ENCODE assay signal across 12 mouse cellular contexts in genomic region chr2:78961023-78961422, GRCm38 (mm10).
DNase-seq lines count a peak whose midpoint lies in the region; ATAC-seq lines count a peak whose summit lies in the region.
"Had no signal": no experiment of that assay in that cellular context is flagged by ENCODE, and none has a peak within 500 bp of the region (broad histone marks: within the 10 kb centered on the region; RNA-seq: fewer than 3 reads in every experiment).

No protein-coding gene starts in this region.

- H3K27ac ChIP-seq in hindbrain, embryonic 16.5 days (ENCODE audit: low read depth, low read length) = no peak overlapping the region
- H3K27ac ChIP-seq in hindbrain, embryonic 13.5 days = no peak overlapping the region
- H3K27ac ChIP-seq in forebrain, embryonic 16.5 days (ENCODE audit: low read length) = no peak overlapping the region
- H3K27ac ChIP-seq: heart, adult 2 months had no signal

- WGBS in hindbrain, embryonic 16.5 days = 31% methylated on average over 7 of the region's 7 CpGs
- 52% methylated on average over 7 of the region's 7 CpGs for WGBS in hindbrain, embryonic 13.5 days
- 21% methylated on average over 7 of the region's 7 CpGs for WGBS in forebrain, embryonic 16.5 days

- H3K27me3 ChIP-seq in hindbrain, embryonic 16.5 days (replicated peaks; ENCODE audit: control insufficient read depth, insufficient read depth, low read length) = no peaks in the 10 kb centered on the region
- H3K27me3 ChIP-seq in hindbrain, embryonic 13.5 days = 0 out of 2 replicates have a peak, but pooled peaks cover 3% of the 10 kb centered on the region
- H3K27me3 ChIP-seq in forebrain, embryonic 16.5 days (replicated peaks; ENCODE audit: control insufficient read depth, insufficient read depth, low read length) = no peaks in the 10 kb centered on the region

- no peaks in the 10 kb centered on the region for H3K36me3 ChIP-seq in hindbrain, embryonic 16.5 days (ENCODE audit: control insufficient read depth, insufficient read depth, low read length)
- H3K36me3 ChIP-seq in hindbrain, embryonic 13.5 days = no peaks in the 10 kb centered on the region
- H3K36me3 ChIP-seq in forebrain, embryonic 16.5 days (ENCODE audit: control insufficient read depth, insufficient read depth) = no peaks in the 10 kb centered on the region

- no peaks in the 10 kb centered on the region for H3K9me3 ChIP-seq in hindbrain, embryonic 16.5 days (ENCODE audit: control insufficient read depth, low read length)
- H3K9me3 ChIP-seq in hindbrain, embryonic 13.5 days = no peaks in the 10 kb centered on the region
- no peaks in the 10 kb centered on the region for H3K9me3 ChIP-seq in forebrain, embryonic 16.5 days (ENCODE audit: control insufficient read depth, low read length)

- H3K9ac ChIP-seq in hindbrain, embryonic 16.5 days (ENCODE audit: low read depth, low read length) = no peak overlapping the region
- H3K9ac ChIP-seq in hindbrain, embryonic 13.5 days = no peak overlapping the region
- no peak overlapping the region for H3K9ac ChIP-seq in forebrain, embryonic 16.5 days (replicated peaks; ENCODE audit: low read depth, low read length)
- H3K9ac ChIP-seq: lung, embryonic 14.5 days had no signal

- peak; percentile 9 for DNase-seq in cerebellum, adult 9-11 months
- no peak for DNase-seq in c-Kit-positive CD71-positive TER-119-positive erythroid progenitor cells, embryonic 14.5 days (ENCODE audit: low spot score)
- no peak for DNase-seq in kidney, postnatal 4 days
- DNase-seq: heart, adult 2 months had no signal

- H3K4me2 ChIP-seq in hindbrain, embryonic 16.5 days (ENCODE audit: low read length) = no peak overlapping the region
- no peak overlapping the region for H3K4me2 ChIP-seq in hindbrain, embryonic 13.5 days
- H3K4me2 ChIP-seq in forebrain, embryonic 16.5 days (ENCODE audit: low read length) = peak overlapping the region; percentile 2; the same call in 1 of the 2 replicates
- H3K4me2 ChIP-seq: lung, embryonic 14.5 days had no signal

- no peak for ATAC-seq in cerebellum, adult (ENCODE audit: insufficient number of reproducible peaks, low FRiP score, low TSS enrichment)
- peak; percentile 77; the same call in 1 of the 2 replicates for ATAC-seq in hindbrain, embryonic 16.5 days
- ATAC-seq in hindbrain, embryonic 13.5 days (ENCODE audit: low FRiP score) = no peak
- peak; percentile 8 for ATAC-seq in CD4-positive, CD25-positive, alpha-beta regulatory T cell, adult 4 months
- no peak; the same call in 1 of the 2 replicates for ATAC-seq in forebrain, embryonic 16.5 days
- ATAC-seq: intestine, postnatal 0 days had no signal

- H3K4me3 ChIP-seq in hindbrain, embryonic 16.5 days (ENCODE audit: low read length) = no peak overlapping the region
- no peak overlapping the region for H3K4me3 ChIP-seq in hindbrain, embryonic 13.5 days
- H3K4me3 ChIP-seq in forebrain, embryonic 16.5 days (replicated peaks; ENCODE audit: low read length) = no peak overlapping the region
- H3K4me3 ChIP-seq: erythroblast, embryonic 14.5 days; heart, adult 2 months had no signal

- peaks cover 4% of the 10 kb centered on the region for H3K4me1 ChIP-seq in hindbrain, embryonic 16.5 days (ENCODE audit: control insufficient read depth, insufficient read depth, low read depth, low read length)
- H3K4me1 ChIP-seq in hindbrain, embryonic 13.5 days (replicated peaks) = peaks cover 21% of the 10 kb centered on the region
- H3K4me1 ChIP-seq in forebrain, embryonic 16.5 days (replicated peaks; ENCODE audit: control insufficient read depth, insufficient read depth, low read length) = peaks cover 19% of the 10 kb centered on the region

Comparison
In these comparisons a context has a peak if more than half of its experiments do, and no peak if none do; other contexts are left out.
1. ATAC-seq: peak in hindbrain, embryonic 16.5 days (single experiment) and CD4-positive, CD25-positive, alpha-beta regulatory T cell, adult 4 months (single experiment); none in cerebellum, adult (single experiment), hindbrain, embryonic 13.5 days (single experiment) and forebrain, embryonic 16.5 days (single experiment).